Mouse (Mus musculus): ENCODE results near the gene Mthfs. TPM values are rescaled to one million over a fixed set of nuclear protein-coding genes. Genes with fewer than 3 reads are reported as not detected.
"Not testable (repeated sequence)": the region's sequence is repeated elsewhere in the genome, so short reads cannot be mapped to it uniquely, and the experiment has no call there.

Mthfs gene
- polyA plus RNA-seq, 1 experiment from 2014 or later = 15.2 TPM

- not testable (repeated sequence) for H3K27me3 ChIP-seq (ENCODE audit: control insufficient read depth, insufficient read depth, low read length); H3K4me3 ChIP-seq (ENCODE audit: low read depth, low read length); H3K4me1 ChIP-seq (ENCODE audit: control insufficient read depth, insufficient read depth, low read length); DNase-seq (ENCODE audit: low spot score); H3K36me3 ChIP-seq (ENCODE audit: control insufficient read depth, insufficient read depth, low read length); H3K4me2 ChIP-seq (ENCODE audit: low read depth); H3K9me3 ChIP-seq (ENCODE audit: control insufficient read depth, low read length); H3K9ac ChIP-seq (ENCODE audit: low read length); ATAC-seq (ENCODE audit: insufficient read depth, low FRiP score, low TSS enrichment); H3K27ac ChIP-seq (ENCODE audit: low read depth, low read length)
Observed at GRCm38 (mm10) chr9:89202256-89202655, 8.2 kb upstream of the Mthfs start.

DNA sequence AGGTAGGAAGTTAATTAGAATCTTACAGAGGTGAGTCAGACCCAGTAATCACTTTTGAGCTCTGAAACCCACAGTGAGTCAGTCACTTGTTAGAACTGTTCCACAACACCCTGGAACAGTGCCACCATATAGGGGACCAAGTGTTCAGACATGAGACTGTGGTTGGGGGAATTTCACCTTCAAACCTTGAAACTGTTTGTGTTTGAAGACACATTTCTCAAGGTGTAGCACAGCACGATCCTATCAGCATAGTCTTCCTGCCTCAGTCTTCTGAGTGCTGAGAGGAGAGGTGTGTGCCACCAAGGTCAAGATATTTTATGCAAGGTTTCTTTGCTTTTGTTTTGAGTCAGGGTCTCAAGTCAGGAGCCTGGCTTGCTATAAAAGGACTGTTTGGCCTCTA is 1.5 kb upstream of the Mthfs start:
- DNase-seq (ENCODE audit: low spot score); H3K27ac ChIP-seq (ENCODE audit: low read depth, low read length); H3K9me3 ChIP-seq (ENCODE audit: control insufficient read depth, low read length); H3K9ac ChIP-seq (ENCODE audit: low read length); H3K36me3 ChIP-seq (ENCODE audit: control insufficient read depth, insufficient read depth, low read length); H3K27me3 ChIP-seq (ENCODE audit: control insufficient read depth, insufficient read depth, low read length); ATAC-seq (ENCODE audit: insufficient read depth, low FRiP score, low TSS enrichment); H3K4me3 ChIP-seq (ENCODE audit: low read depth, low read length); H3K4me2 ChIP-seq (ENCODE audit: low read depth); H3K4me1 ChIP-seq (ENCODE audit: control insufficient read depth, insufficient read depth, low read length): not testable (repeated sequence)
- WGBS = 89% methylated on average over 1 of the region's 1 CpGs

GRCm38 (mm10) chr9:89211065-89211858 is 786 bp downstream of the Mthfs start:
- H3K9ac ChIP-seq (ENCODE audit: low read length) = not testable (repeated sequence)

GRCm38 (mm10) chr9:89212428-89212827 is 2.0 kb downstream of the Mthfs start:
- H3K9me3 ChIP-seq (ENCODE audit: control insufficient read depth, low read length); H3K4me1 ChIP-seq (ENCODE audit: control insufficient read depth, insufficient read depth, low read length); H3K27me3 ChIP-seq (ENCODE audit: control insufficient read depth, insufficient read depth, low read length); H3K4me3 ChIP-seq (ENCODE audit: low read depth, low read length); H3K36me3 ChIP-seq (ENCODE audit: control insufficient read depth, insufficient read depth, low read length); H3K9ac ChIP-seq (ENCODE audit: low read length); DNase-seq (ENCODE audit: low spot score); H3K27ac ChIP-seq (ENCODE audit: low read depth, low read length); H3K4me2 ChIP-seq (ENCODE audit: low read depth): not testable (repeated sequence)
- WGBS = 44% methylated on average over 1 of the region's 1 CpGs
- 0 out of 2 replicates have a peak, but pooled peaks have one; percentile 11 for ATAC-seq (ENCODE audit: insufficient read depth, low FRiP score, low TSS enrichment)

More at GRCm38 (mm10) chr9:89211065-89211858, 786 bp downstream of the Mthfs start:
- not testable (repeated sequence) for DNase-seq (ENCODE audit: low spot score); H3K27me3 ChIP-seq (ENCODE audit: control insufficient read depth, insufficient read depth, low read length); H3K36me3 ChIP-seq (ENCODE audit: control insufficient read depth, insufficient read depth, low read length); H3K4me1 ChIP-seq (ENCODE audit: control insufficient read depth, insufficient read depth, low read length); H3K9me3 ChIP-seq (ENCODE audit: control insufficient read depth, low read length); H3K27ac ChIP-seq (ENCODE audit: low read depth, low read length)
- ATAC-seq (ENCODE audit: insufficient read depth, low FRiP score, low TSS enrichment) = peak; percentile 96
- WGBS = 4% methylated on average over 13 of the region's 44 CpGs
- H3K4me3 ChIP-seq (ENCODE audit: low read depth, low read length) = peak overlapping the region; percentile 16; the same call in 1 of the 2 replicates
- H3K4me2 ChIP-seq (ENCODE audit: low read depth) = peak overlapping the region; percentile 26; the same call in 1 of the 2 replicates

DNA sequence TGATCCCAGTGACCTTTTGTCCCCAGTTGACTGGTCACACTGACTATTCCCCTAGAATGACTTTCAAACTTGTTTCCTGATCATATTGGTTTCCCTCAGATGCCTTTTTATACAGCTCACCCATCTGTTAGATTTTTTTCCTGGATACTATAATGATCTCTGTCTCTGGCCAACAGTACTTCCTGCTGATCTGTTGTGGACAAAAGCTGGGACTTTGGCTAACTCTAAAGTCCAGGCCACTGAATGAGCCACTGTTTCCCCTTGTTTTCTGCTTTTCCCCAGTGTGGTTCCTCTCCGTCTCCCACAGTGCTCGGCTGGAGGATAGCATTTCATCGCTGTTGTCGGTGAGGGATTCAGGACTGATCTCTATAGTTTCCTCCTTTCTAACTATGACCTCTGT is 7.7 kb downstream of the Mthfs start:
- H3K4me3 ChIP-seq (ENCODE audit: low read depth, low read length); H3K9ac ChIP-seq (ENCODE audit: low read length); H3K36me3 ChIP-seq (ENCODE audit: control insufficient read depth, insufficient read depth, low read length); H3K27me3 ChIP-seq (ENCODE audit: control insufficient read depth, insufficient read depth, low read length); ATAC-seq (ENCODE audit: insufficient read depth, low FRiP score, low TSS enrichment); DNase-seq (ENCODE audit: low spot score); H3K4me2 ChIP-seq (ENCODE audit: low read depth); H3K27ac ChIP-seq (ENCODE audit: low read depth, low read length); H3K9me3 ChIP-seq (ENCODE audit: control insufficient read depth, low read length); H3K4me1 ChIP-seq (ENCODE audit: control insufficient read depth, insufficient read depth, low read length): not testable (repeated sequence)
- 78% methylated on average over 4 of the region's 4 CpGs for WGBS

DNA sequence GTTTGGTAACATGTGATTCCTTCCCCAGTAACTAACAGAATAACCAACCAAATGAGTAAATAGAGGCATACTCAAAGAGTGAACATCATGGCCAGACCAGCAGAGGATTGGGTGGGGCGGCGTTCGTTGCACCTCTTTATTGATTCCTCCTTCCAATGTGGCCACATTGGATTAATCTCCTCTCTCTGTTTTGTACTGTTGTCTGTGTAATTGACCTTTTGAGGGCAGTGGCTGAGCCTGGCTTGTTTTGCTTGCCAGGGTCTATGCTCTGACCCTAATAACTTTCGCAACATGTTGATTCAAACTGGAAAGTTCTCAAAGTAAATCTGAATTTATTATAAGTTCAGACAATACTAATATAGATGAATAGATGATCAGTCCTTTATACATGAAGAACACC is 9.2 kb downstream of the Mthfs start:
- not testable (repeated sequence) for H3K36me3 ChIP-seq (ENCODE audit: control insufficient read depth, insufficient read depth, low read length); ATAC-seq (ENCODE audit: insufficient read depth, low FRiP score, low TSS enrichment); H3K4me3 ChIP-seq (ENCODE audit: low read depth, low read length); H3K4me2 ChIP-seq (ENCODE audit: low read depth); H3K9me3 ChIP-seq (ENCODE audit: control insufficient read depth, low read length); DNase-seq (ENCODE audit: low spot score); H3K27me3 ChIP-seq (ENCODE audit: control insufficient read depth, insufficient read depth, low read length); H3K9ac ChIP-seq (ENCODE audit: low read length); H3K27ac ChIP-seq (ENCODE audit: low read depth, low read length); H3K4me1 ChIP-seq (ENCODE audit: control insufficient read depth, insufficient read depth, low read length)
- 87% methylated on average over 3 of the region's 4 CpGs for WGBS

DNA sequence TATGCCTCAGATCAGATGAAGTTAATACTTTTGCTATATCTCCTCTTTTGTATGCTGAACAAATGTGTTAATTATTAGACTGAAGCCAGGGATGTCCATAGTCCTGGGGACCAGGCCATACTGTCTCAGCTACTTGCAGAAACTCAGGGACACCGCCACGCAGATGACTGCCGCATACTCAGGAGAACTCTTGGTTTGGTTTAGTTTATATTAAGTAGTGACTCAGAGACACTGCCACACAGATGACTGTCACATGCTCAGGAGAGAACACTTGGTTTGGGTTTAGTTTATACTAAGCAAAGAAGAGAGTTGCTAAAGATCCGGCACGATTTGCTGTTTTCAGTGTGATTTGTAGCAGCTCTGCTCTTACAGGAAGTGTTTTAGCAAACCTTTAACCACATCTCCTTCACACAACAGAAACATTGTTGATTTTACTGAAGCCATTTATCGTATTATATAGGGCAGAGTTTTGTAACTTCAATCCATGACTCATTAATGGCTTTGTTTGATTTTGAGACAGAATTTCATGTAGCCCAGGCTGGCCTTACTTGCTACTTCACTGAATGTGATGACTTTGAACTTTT is 10.3 kb downstream of the Mthfs start:
- WGBS = 90% methylated on average over 6 of the region's 6 CpGs

DNA sequence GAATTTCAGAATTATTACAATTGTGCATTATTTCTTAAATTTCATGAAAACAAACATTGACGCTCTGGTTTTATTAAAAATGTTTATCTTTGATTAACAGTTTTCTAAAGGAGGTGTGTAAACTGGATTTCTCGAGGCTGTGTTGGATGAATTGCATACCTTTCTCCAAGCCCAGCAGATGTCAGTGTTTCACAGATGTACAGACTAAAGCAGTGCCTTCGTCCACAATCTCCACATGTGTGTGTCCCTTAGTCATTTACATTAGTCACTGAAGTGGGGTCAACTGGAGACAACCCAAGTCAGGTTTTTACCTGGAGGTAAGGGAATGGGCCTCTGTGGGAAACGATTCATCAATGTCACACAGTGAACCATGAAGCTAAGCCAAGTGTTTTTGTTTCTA is 15.6 kb downstream of the Mthfs start:
- H3K27me3 ChIP-seq (ENCODE audit: control insufficient read depth, insufficient read depth, low read length) = no peaks in the 10 kb centered on the region
- H3K4me2 ChIP-seq (ENCODE audit: low read depth) = no peak overlapping the region
- WGBS = 63% methylated on average over 4 of the region's 4 CpGs
- H3K9me3 ChIP-seq (ENCODE audit: control insufficient read depth, low read length) = no peaks in the 10 kb centered on the region
- H3K27ac ChIP-seq (ENCODE audit: low read depth, low read length) = no peak overlapping the region
- no peak overlapping the region for H3K4me3 ChIP-seq (ENCODE audit: low read depth, low read length)
- DNase-seq (ENCODE audit: low spot score) = no peak
- ATAC-seq (ENCODE audit: insufficient read depth, low FRiP score, low TSS enrichment) = peak; percentile 54; the same call in 1 of the 2 replicates
- no peak overlapping the region for H3K9ac ChIP-seq (ENCODE audit: low read length)
- H3K4me1 ChIP-seq (ENCODE audit: control insufficient read depth, insufficient read depth, low read length) = no peaks in the 10 kb centered on the region
- no peaks in the 10 kb centered on the region for H3K36me3 ChIP-seq (ENCODE audit: control insufficient read depth, insufficient read depth, low read length)

More for the DNA sequence above, 10.3 kb downstream of the Mthfs start:
- not testable (repeated sequence) for H3K9me3 ChIP-seq (ENCODE audit: control insufficient read depth, low read length); H3K9ac ChIP-seq (ENCODE audit: low read length); H3K36me3 ChIP-seq (ENCODE audit: control insufficient read depth, insufficient read depth, low read length); ATAC-seq (ENCODE audit: insufficient read depth, low FRiP score, low TSS enrichment); H3K4me3 ChIP-seq (ENCODE audit: low read depth, low read length); H3K4me1 ChIP-seq (ENCODE audit: control insufficient read depth, insufficient read depth, low read length); DNase-seq (ENCODE audit: low spot score); H3K27me3 ChIP-seq (ENCODE audit: control insufficient read depth, insufficient read depth, low read length); H3K4me2 ChIP-seq (ENCODE audit: low read depth); H3K27ac ChIP-seq (ENCODE audit: low read depth, low read length)

GRCm38 (mm10) chr9:89228122-89228521 is 17.6 kb downstream of the Mthfs start:
- H3K4me2 ChIP-seq (ENCODE audit: low read depth) = no peak overlapping the region
- ATAC-seq (ENCODE audit: insufficient read depth, low FRiP score, low TSS enrichment) = no peak
- H3K9me3 ChIP-seq (ENCODE audit: control insufficient read depth, low read length) = no peaks in the 10 kb centered on the region
- no peak overlapping the region for H3K9ac ChIP-seq (ENCODE audit: low read length)
- no peak overlapping the region for H3K27ac ChIP-seq (ENCODE audit: low read depth, low read length)
- no peaks in the 10 kb centered on the region for H3K4me1 ChIP-seq (ENCODE audit: control insufficient read depth, insufficient read depth, low read length)
- no peaks in the 10 kb centered on the region for H3K36me3 ChIP-seq (ENCODE audit: control insufficient read depth, insufficient read depth, low read length)
- 90% methylated on average over 7 of the region's 7 CpGs for WGBS
- H3K4me3 ChIP-seq (ENCODE audit: low read depth, low read length) = no peak overlapping the region
- no peak for DNase-seq (ENCODE audit: low spot score)
- H3K27me3 ChIP-seq (ENCODE audit: control insufficient read depth, insufficient read depth, low read length) = no peaks in the 10 kb centered on the region

Measured in neural tube, embryonic 11.5 days (tissue).